Mouse (Mus musculus) large intestine, adult 2 months (tissue): ENCODE measurements at regions not wholly inside any gene's neighbourhood (a gene's known extent, or its start where the extent isn't known, plus 50 kb on each side); places are given as distances from the start of the nearest gene placed in this dataset.

Experiments
- DNase-seq: peaks from one replicate; pipeline ENCODE4 v3.0.0-alpha.2; 2012; ENCODE audit warnings: low read depth, low spot score
- WGBS: fragments of 180-500 bp; shearing (Covaris S2); methylation state at CpG from one replicate; pipeline ENCODE4 v1.1.7; 2018; 5-methylcytosine and 5-hydroxymethylcytosine counted together

DNA sequence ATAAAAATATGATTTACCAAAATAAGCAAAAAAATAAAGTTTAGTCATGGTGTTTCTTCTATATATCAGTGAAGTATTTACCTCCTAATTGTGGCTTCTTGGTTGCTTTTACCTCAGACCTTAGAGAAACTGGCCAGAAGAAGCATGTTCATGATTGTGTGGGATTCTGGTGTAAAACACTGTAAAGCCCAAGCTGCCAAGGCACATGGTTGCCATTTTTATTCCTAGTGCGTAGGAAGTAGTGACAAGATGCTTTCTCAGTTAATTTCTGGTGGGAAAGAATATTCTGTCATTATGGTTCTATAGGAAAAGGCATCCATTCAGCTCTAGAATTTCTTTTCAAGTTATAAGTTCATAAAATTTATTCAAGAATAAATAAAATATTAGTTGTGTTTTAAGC, 805.2 kb downstream of the Olfm4 start:
- DNase-seq, result no peak
- WGBS, result 68% methylated on average over 1 of the region's 1 CpGs

DNA sequence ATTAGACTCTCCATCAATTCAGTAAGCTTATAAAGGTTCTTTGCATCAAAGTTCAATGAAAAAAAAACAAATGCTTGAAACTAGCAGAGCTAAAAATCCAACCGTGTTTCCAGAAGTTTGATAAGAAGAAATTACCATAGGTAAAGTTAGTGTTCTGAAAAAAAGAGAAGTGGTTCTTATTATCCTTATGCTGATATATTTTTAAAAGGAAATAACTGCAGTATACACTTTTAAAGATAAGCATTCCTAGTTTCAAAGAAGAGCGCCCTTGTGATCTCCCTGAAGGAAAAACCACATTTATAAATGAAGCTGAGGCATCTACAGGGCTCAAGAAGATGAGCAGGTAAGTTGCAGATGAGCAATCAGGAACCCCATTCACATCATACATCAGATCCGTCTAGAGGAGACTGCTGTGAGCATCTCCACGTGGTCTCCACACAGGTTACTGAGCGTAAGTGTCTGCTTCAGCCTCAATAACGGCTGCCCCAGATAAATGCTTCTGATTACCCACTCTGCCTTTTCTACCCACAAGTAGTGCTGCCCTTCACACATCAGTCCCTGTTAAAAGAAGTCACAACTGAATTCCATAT, 815.6 kb downstream of the Olfm4 start:
- no peak for DNase-seq
- WGBS, result 80% methylated on average over 6 of the region's 6 CpGs

DNA sequence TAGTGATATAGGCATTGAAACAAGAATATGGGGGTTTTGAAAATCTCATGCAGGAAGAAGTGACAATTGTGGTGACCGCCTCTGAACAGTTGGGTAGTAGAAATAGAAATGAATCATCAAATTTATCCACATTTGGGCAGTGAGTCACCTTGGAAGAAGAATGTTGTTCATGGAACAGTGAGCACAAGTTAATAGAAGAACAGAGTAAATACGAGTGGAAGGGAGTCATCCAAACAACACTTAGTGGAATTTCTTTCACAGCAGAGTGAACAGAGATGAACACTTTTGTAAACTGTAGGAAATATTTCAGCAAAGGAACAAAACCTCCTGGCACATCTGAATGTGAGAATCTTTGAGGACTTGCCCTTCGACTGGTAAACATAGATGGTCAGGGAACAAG, 846.6 kb downstream of the Olfm4 start:
- 65% methylated on average over 3 of the region's 3 CpGs for WGBS
- no peak for DNase-seq

- DNase-seq, result no peak
- WGBS, result 83% methylated on average over 4 of the region's 4 CpGs
These were observed 860.7 kb downstream of the Olfm4 start for GRCm38 (mm10) chr14:80844550-80844949.

DNA sequence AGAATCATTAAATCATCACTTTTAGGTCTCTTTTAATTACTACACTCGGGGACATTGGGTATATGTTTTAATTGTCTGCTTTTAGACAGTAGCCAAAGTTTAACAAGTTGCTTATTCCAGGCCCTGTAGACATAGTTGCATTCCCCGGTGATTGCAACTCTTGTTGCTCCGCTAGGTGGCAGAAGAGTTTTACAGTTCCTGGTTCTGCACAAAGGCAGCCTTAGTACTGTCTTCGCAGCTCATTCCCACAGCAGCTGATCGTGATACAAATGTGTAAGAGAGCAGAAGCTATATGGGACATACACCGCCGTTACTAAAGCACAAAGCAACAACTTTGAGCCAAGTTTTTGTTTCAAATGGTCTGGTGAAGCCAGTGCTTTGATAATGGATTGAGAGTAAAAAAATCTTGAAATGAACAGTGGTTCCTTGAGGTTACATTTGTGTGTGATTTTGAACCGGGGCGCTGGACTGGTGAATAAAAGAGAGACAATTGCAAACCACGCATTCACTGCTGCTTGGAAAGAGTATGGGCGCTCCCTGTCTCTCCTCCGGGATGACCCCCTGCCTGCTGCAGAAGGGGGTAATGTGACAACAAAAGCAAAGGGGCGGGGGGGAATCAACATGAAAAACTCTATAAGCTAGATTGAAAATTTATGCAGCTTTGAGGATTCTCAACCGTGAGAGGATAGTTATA, 861.8 kb downstream of the Olfm4 start:
- DNase-seq, result peak; percentile 14
- WGBS, result 32% methylated on average over 14 of the region's 14 CpGs

DNA sequence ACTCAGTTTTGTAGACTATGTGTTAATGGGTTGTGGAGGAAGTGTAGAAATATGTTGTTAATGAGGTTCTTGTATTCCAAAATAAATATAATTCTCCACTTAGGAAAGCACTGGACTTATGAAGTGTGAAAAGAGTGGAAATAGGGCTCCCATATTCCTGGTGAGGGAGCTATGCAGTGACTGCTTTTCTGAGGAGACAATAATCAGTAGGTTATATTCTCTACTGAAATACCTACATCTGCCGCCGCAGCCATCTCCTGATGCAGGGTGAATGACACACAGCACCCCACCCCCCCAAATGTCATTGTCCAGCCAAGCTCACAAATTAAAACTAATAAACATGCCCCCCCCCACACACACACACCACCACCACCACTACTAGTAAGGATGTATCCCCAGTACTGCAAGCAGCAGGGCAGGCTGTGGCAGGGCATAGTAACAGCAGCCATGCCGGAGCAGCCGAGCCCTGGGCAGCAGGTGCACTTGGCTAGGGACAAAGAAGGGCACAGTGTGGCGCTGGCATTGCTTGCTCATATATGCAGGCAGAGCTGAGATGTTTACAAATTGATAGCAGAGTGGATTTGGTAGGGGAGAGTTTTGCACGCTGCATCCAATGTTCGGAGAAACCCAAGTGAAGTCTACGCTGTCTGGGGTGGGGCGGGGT, 862.7 kb downstream of the Olfm4 start:
- DNase-seq, result no peak
- WGBS, result 88% methylated on average over 9 of the region's 9 CpGs
